Mouse (Mus musculus): Measurements from ENCODE around the gene Zp1.

Zp1 gene

GRCm38 (mm10) chr19:10921058-10921457 is 626 bp upstream of the Zp1 start:
- no peak for DNase-seq

- DNase-seq: no peak
Observed at GRCm38 (mm10) chr19:10918321-10918991, 2.0 kb downstream of the Zp1 start.

GRCm38 (mm10) chr19:10916506-10916905 is 3.9 kb downstream of the Zp1 start:
- DNase-seq: no peak

GRCm38 (mm10) chr19:10914870-10915269 is 5.6 kb downstream of the Zp1 start:
- DNase-seq: no peak

GRCm38 (mm10) chr19:10914291-10914690 is 6.1 kb downstream of the Zp1 start:
- DNase-seq: no peak

GRCm38 (mm10) chr19:10909087-10909721 is 11.2 kb downstream of the Zp1 start:
- DNase-seq: no peak

- DNase-seq: peak; percentile 57 to 76
Observed at GRCm38 (mm10) chr19:10907891-10908290, 12.5 kb downstream of the Zp1 start.

- no peak for DNase-seq
Observed at GRCm38 (mm10) chr19:10905728-10906000, 14.8 kb downstream of the Zp1 start.

GRCm38 (mm10) chr19:10904927-10905727 is 15.3 kb downstream of the Zp1 start:
- peak; percentile 60 to 80 for DNase-seq

- DNase-seq: no peak
Observed at GRCm38 (mm10) chr19:10904512-10904911, 15.9 kb downstream of the Zp1 start.

- no peak for DNase-seq
Observed at GRCm38 (mm10) chr19:10901046-10901445, 19.4 kb downstream of the Zp1 start.

GRCm38 (mm10) chr19:10900315-10900714 is 20.1 kb downstream of the Zp1 start:
- no peak for DNase-seq

- DNase-seq: no peak
Observed at GRCm38 (mm10) chr19:10897491-10897890, 22.9 kb downstream of the Zp1 start.

GRCm38 (mm10) chr19:10896849-10897248 is 23.6 kb downstream of the Zp1 start:
- no peak for DNase-seq

- DNase-seq: no peak
Observed at GRCm38 (mm10) chr19:10895708-10896107, 24.7 kb downstream of the Zp1 start.

GRCm38 (mm10) chr19:10895016-10895528 is 25.4 kb downstream of the Zp1 start, which contains the start of gene Prpf19:
Gene Prpf19 (plus strand): TSS chr19:10895231.
- DNase-seq: peak; percentile 98

- no peak for DNase-seq
Observed at GRCm38 (mm10) chr19:10892201-10892600, 28.2 kb downstream of the Zp1 start.

- peak; percentile 92 to 93 for DNase-seq
Observed at GRCm38 (mm10) chr19:10881426-10882154, 38.8 kb downstream of the Zp1 start, which contains the start of gene Tmem109. Gene Tmem109 (minus strand): TSS chr19:10882001.

- DNase-seq: no peak
Observed at GRCm38 (mm10) chr19:10880975-10881425, 39.4 kb downstream of the Zp1 start.

- peak; percentile 54 for DNase-seq
Observed at GRCm38 (mm10) chr19:10880085-10880974, 40.1 kb downstream of the Zp1 start.

- no peak for DNase-seq
Observed at GRCm38 (mm10) chr19:10878201-10878837, 42.1 kb downstream of the Zp1 start.
